Mouse (Mus musculus) naive thymus-derived CD4-positive, alpha-beta T cell, adult 5 months (primary cell): ENCODE results near the gene Mmp19. TPM values are rescaled to one million over a fixed set of nuclear protein-coding genes. Genes with fewer than 3 reads are reported as not detected.

Experiments
- polyA plus RNA-seq: library from polyadenylated mRNA; unstranded; fragments of 100-300 nt; shearing (Covaris generic); gene quantifications from one replicate; pipeline ENCODE4 v1.2.1, GENCODE M21; 2017

Gene Mmp19
- polyA plus RNA-seq: not detected

DNA sequence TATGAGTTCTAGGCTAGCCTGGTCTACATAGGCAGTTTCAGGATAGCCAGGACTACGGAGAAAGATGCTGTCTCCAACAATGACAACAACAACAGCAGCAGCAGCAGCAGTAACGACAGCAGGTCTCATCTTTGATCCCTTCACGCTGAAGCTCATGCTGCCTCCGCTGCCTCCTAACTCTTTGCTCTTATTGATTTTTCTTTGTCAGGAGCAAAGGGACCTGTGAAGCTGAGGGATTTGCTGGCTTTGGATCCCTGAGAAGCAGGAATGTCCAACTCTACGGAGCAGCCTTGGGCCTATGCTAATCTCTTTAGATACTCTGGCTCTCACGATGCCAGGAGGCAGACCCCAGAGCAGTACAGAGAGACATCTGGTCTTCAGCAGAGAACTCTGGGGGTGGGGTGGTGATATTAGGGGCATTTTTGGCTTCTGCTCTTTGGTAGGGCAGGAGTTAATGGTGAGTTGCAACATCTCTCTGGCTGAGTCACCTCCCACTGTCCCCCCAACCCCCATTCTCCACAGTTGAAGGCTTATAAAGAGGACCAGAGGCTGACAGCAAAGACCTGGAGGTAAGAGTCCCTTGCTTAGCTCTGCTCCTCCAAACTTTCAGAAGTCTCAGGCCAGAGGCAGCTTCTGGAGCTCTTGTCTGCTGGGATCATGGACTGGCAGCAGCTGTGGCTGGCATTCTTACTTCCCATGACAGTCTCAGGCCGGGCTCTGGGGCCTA is at the start of gene Mmp19:
Gene Mmp19, plus strand, starts transcription at position 513 of the 727 bp plus-strand sequence.

DNA sequence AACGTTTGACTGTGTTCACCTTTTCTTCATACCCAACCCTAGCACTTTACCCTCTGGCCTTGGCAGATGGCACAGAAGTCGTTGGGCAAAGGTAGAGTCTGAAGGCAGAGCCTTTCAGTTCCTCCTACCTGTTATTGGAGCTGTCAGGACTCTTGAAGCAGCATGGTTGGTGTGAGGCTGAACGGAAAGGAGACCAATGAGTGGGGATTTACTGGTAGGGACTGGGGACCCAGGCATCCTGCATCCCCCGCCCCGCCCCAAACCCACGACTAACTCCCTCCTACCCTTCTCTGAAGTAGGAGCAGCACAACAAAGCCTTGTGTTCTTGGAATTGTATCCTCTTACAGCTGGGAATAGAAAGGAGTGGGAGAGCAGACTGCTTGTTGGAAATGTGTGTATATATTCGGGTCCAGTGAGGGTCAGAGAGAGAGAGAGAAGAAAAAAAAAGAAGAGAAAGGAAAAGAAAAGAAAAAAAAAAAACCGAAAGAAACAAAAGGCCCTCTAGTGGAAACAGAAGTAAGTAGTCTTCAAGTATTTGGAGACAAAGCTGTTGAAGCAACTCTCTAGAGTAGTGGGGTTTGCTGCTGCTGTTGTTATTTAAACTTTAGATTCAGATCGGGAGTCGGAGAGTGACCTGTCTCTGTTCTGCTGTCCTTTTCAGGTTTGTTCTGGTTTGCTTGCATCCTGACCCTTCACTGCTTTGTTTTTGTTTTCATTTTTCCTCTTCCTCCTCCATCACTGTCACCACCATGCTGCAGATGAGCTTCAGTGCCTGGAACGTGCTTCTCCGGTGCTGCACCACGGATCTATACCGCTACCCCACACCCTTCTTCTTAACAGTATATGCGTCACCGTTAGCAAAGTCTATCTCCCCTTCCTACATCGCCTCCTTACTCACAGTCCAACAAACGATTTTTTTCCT is 45.8 kb upstream of the Mmp19 start, which contains the start of gene Dgka:
Gene Dgka, minus strand, starts transcription at position 176 of the 922 bp plus-strand sequence.

DNA sequence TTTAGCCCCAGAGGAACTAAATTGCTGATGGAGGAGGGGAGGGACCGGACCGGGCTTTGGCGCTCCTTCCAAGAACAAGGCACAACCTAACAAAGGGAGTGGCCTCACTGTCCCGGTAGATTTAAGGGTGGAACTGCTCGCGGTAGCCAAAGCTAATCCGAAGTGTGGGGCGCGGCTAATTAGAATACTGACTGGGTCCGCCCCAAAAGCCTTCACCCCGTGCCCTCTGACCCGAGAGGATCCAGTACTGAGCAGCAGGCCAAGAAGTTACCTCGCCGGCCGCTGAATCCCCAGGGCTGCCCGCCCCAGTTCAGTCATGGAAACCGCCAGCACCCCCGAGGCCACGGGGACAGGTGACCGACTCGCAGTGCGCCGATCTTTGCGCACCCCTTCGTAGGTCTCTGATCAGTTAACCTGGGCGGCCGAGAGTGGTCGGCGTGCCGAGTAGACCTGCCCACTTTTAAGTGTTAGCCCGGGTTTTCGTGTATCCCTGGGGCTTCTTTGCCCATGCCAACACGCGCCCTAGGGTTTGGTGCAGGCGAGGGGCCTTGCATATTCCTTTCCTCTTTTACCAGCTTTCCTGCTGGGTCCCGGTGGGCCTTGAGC is 43.0 kb upstream of the Mmp19 start, which contains the start of gene Pym1:
Gene Pym1, plus strand, starts transcription at position 244 of the 606 bp plus-strand sequence.

DNA sequence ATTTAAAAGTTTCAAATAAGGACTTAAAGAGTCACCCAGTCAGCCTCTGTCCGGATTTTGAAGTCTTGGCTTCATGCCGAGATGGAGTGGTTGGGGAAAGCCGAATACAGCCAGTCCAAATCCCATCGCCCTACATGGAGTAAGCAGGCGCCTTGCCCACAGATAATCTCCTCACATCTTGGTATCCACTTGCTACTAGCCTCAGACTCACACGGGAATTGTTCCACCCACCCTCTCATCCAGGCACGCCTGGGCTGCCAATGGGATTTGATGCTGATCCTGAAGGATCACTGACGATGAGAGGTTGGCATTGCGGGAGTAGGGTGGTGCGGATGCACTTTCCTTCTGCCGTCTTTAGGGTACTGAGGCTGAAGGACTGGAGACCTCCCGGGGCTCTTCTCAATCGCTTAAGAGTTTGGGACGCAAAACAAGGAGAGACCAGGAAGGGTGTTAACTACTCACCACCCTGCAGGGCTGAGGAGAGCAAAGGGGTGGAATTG is 13.1 kb downstream of the Mmp19 start, which contains the start of gene Dnajc14:
Gene Dnajc14, plus strand, starts transcription at position 292 of the 500 bp plus-strand sequence.

DNA sequence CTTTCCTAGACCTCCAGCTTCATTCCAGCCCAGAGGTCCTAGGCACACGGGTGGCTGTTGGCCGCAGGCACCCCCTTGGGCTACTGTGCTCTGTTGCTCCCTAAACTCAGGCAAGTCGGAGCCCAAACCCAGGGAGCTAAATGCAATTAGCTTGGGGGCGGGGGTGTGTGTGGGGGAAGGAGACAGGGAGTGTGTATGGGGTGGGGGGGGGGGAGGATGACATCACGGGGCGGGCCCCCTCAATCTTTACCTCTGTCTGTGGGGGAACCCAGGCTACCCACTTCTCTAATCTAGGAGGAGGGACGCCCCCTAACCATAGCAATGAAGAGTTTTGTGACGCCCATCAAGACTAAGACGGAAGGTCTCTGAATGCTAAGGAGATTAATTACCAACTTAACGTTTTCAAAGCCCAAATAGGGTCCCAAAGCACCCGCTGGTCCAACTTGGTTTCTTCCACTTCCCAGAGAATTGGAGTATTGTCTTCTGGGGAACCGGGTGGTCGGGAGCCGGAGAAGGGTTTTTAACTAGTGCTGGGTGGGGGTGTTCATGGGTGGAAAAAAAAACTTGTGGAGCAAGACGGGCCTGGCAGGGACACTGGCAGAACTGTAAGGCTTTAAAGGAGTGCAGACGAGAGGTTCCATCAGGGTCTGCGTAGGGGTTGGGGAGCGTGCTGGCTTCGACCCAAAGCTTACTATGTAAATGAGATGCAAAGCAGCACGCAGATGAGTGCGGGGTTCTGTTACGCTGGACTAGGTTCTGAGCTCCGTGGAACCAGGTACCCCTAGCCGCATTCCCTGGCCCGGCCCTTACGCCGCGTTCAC is 13.8 kb downstream of the Mmp19 start, which contains the start of gene Tmem198b:
Gene Tmem198b, minus strand, starts transcription at position 100 of the 821 bp plus-strand sequence.

DNA sequence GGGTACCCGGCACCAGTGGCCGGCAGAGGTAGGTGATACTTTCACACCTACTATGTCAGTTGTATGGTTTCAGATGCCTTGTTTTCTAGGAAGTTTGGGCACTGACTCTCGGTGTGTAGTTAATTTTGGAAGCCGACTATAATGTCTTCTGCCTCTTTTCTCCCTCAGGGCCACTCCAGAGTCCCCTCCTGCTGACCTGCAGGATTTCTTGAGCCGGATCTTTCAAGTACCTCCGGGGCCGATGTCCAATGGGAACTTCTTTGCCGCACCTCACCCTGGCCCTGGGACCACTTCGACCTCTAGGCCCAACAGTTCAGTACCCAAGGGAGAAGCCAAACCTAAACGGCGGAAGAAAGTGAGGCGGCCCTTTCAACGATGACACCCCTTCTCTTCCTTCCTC is 26.3 kb downstream of the Mmp19 start, which contains the start of gene Sarnp:
Gene Sarnp, plus strand, starts transcription at position 301 of the 400 bp plus-strand sequence.

DNA sequence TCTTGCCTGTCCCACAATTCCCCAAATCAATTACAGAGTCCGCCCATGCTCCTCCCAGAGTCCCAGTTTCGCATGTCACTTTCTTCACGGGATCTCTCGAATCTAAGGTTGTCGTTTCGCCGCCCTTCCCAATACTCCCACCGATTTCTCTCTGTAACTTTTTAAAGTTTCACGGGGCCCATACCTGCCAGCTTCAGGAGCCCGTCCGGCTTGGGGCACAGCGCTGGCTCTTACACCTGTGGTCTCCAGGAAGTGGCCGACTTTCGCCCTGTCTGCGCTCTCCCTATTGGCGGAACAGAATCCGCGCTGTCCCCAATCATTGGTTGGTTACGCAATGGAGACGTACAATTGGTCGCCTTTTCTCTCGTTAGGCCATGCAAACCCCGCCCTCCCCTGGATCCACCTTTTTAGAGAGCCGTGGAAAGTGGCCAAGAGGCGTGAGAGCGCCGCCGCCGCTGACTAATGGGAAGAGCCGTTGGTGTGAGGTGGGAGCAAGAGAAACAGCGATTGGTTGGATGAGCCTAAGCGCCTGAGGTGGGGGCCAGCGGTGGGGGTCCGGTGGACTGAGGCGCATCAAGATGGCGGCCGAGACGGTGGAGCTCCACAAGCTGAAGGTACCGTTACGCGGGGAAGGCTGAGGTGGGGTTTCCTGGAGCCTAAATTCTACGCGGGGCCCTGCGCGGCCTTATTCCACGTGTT is 30.8 kb downstream of the Mmp19 start, which contains the start of gene Ormdl2:
Gene Ormdl2, minus strand, starts transcription at position 288 of the 699 bp plus-strand sequence.

Other genes with a start within 250 kb of the Mmp19 start
- gene Zc3h10, start 243.1 kb upstream of the Mmp19 start, polyA plus RNA-seq: 32.4 TPM
- 2,874 TPM for gene Rpl41, start 241.6 kb upstream of the Mmp19 start, polyA plus RNA-seq
- 27.6 TPM for gene Pa2g4, start 224.9 kb upstream of the Mmp19 start, polyA plus RNA-seq
- gene Erbb3, start 201.3 kb upstream of the Mmp19 start, polyA plus RNA-seq: 1.2 TPM
- 770 TPM for gene Rps26, start 164.2 kb upstream of the Mmp19 start, polyA plus RNA-seq
- gene Ikzf4, start 144.9 kb upstream of the Mmp19 start, polyA plus RNA-seq: 7.6 TPM
- 18.4 TPM for gene Suox, start 116.8 kb upstream of the Mmp19 start, polyA plus RNA-seq
- gene Rab5b, start 94.6 kb upstream of the Mmp19 start, polyA plus RNA-seq: 26.5 TPM
- gene Pmel, start 86.7 kb upstream of the Mmp19 start, polyA plus RNA-seq: 6.4 TPM
- 36.7 TPM for gene Cdk2, start 85.9 kb upstream of the Mmp19 start, polyA plus RNA-seq
- 1,128 TPM for gene Dgka, start 46.1 kb upstream of the Mmp19 start, polyA plus RNA-seq
- 31.8 TPM for gene Pym1, start 43.0 kb upstream of the Mmp19 start, polyA plus RNA-seq
- 54.8 TPM for gene Dnajc14, start 13.2 kb downstream of the Mmp19 start, polyA plus RNA-seq
- gene Tmem198b, start 13.5 kb downstream of the Mmp19 start, polyA plus RNA-seq: 5.8 TPM
- gene Sarnp, start 26.4 kb downstream of the Mmp19 start, polyA plus RNA-seq: 109 TPM
- gene Ormdl2, start 30.7 kb downstream of the Mmp19 start, polyA plus RNA-seq: 26.9 TPM
- 1.2 TPM for gene Gdf11, start 100.8 kb downstream of the Mmp19 start, polyA plus RNA-seq
- not detected for gene Cd63, start 110.1 kb downstream of the Mmp19 start, polyA plus RNA-seq
- gene Rdh5, start 132.0 kb downstream of the Mmp19 start, polyA plus RNA-seq: 8.4 TPM
- 85.2 TPM for gene Bloc1s1, start 133.1 kb downstream of the Mmp19 start, polyA plus RNA-seq
- 8.8 TPM for gene Itga7, start 142.9 kb downstream of the Mmp19 start, polyA plus RNA-seq
- gene Mettl7b, start 170.1 kb downstream of the Mmp19 start, polyA plus RNA-seq: not detected
- gene Olfr9, start 198.5 kb downstream of the Mmp19 start, polyA plus RNA-seq: 0.12 TPM
- gene Olfr763, start 219.9 kb downstream of the Mmp19 start, polyA plus RNA-seq: not detected
- gene Olfr764-ps1, start 249.0 kb downstream of the Mmp19 start, polyA plus RNA-seq: not detected